Mouse (Mus musculus) layer of hippocampus, postnatal 10 days (tissue): ENCODE data around the gene Mlst8. TPM values are rescaled to one million over a fixed set of nuclear protein-coding genes. Genes with fewer than 3 reads are reported as not detected.
"Not testable (repeated sequence)": the region's sequence is repeated elsewhere in the genome, so short reads cannot be mapped to it uniquely, and the experiment has no call there.

Experiments
- DNase-seq, 2 experiments: peaks; one replicate each; pipeline ENCODE4 v3.0.0; 2021; ENCODE audit warnings: low spot score in 2 of 2
- total RNA-seq, 2 experiments: library from RNA; stranded (reverse); gene quantifications; 2 replicates each; pipeline ENCODE4 v1.2.3; 2021

Gene Mlst8
- total RNA-seq, 2 experiments from 2014 or later, result 29.1 to 30.8 TPM

DNA sequence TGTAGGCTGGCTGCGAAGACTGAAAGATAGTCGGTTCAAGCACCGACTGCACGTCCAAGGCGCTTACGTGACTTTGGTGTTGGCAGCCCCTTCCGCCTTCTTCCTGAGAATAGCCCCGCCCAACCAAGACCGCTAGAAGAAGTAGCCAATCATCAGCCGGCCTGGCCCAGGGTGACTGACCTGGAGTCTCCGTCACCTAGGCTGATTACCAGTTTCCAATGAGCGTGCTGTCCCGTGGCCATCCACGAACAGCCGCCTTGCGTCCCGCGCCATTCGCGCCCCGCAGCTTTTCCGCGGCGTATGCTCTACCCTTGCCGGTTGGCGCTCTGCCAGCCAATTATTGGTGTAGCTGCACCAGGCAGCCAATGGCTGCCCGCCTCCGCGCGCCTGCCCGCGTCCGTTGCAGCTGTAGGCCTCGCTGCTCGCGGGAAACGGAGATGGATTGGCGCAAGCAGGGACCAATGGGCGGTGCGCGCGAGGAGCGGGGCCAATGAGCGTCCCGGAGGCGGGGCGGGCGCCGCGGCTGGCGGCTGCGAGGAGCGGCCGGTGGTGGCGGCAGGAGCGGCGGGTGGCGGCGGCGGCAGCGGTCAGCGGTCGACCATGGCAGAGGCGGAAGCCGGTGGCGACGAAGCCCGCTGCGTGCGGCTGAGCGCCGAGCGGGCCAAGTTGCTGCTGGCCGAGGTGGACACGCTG is 8.8 kb downstream of the Mlst8 start, which contains the start of the genes E4f1 and Pgp:
E4f1 (minus strand) TSS at position 404 of the 693 bp plus-strand sequence.
Pgp (plus strand) TSS at position 483 of the 693 bp plus-strand sequence.
- peak; percentile 98 to 99 for DNase-seq

GRCm38 (mm10) chr17:24469336-24469909 is 9.5 kb downstream of the Mlst8 start:
- no peak for DNase-seq

DNA sequence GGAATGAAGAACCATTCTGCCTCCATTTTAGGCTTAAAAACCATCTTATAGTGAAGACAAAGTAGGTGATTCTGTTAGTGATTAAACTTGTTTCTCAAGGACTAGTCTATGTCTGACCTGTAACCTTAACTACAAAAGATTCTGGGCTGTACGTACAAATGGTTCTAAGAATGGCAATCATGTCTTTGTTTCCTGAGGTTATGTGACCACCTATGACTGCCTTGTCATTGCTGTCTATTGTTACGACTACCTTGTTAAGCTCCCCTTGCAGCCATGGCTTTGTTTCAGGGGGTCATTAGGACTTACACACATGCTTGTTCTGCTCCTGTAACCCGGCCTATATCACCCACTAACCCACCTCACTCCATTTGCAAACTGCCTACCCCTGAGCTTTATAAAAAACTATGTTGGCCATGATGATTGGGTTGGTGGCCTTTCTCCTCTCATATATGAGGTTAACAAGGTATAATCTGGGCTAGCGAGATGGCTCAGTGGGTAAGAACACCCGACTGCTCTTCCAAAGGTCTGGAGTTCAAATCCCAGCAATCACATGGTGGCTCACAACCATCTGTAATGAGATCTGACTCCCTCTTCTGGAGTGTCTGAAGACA is 10.1 kb downstream of the Mlst8 start:
- no peak for DNase-seq

- no peak for DNase-seq
Observed at GRCm38 (mm10) chr17:24463374-24464133, 15.3 kb downstream of the Mlst8 start.

DNA sequence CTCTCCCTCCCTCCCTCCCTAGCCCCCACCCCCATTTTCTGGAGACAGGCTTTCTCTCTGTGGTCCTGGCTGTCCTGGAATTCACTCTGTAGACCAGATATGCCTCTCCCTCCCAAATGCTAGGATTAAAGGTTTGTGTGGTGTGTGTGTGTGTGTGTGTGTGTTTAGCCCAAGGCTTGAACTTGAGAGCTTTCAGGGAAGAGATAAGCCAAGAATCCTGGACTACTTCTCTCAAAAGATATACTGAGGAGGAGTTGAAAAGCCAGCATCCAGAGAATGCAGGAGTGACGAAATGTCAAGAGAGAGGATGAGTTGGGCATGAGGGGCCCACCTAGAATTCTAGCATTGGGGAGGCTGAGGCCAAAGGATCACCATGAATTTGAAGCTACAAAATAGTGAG is 15.9 kb downstream of the Mlst8 start:
- no peak for DNase-seq

DNA sequence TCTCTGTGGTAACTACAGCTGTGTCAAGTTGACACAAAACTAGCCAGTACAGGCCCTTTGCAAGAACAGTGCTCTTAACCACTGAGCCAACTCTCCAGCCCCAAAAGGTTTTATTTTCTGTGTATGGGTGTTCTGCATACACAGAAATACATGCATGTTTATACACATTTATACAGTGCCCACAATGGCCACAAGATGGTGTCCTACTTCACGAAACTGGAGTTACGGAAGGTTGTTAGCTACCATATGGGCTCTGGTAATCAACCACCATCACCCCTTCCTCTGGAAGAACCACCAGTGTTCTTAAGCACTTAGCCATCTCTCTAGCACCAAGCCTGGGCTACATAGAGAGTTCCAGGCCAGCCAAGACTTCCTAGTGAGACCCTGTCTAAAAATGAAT is 17.3 kb downstream of the Mlst8 start:
- no peak for DNase-seq

DNA sequence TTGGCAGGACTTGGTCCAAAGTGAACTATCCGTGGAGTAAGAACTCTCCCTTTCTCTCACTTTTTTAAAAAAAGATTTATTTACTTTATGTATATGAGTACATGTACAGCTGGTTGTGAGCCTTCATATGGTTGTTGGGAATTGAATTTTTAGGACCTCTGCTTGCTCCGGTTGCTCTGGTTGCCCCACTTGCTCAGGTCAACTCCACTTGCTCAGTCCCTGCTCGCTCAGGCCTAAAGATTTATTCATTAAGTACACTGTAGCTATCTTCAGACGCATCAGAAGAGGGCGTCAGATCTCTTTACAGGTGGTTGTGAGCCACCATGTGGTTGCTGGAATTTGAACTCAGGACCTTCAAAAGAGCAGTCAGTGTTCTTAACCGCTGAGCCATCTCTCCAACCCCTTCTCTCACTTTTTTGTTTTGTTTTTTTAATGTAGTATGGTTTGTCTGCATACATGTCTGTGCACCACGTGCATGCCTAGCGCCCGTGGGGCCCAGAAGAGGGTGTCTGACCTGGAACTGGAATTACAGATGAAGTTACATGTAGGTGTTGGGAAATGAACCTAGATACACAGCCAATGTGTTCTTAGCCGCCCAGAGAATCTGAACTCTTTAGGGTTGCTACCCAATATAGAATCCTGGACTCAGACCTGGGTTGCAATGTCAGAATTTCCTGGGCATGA is 23.2 kb downstream of the Mlst8 start:
- not testable (repeated sequence) for DNase-seq

- DNase-seq, result peak; percentile 98 to 99
Observed at GRCm38 (mm10) chr17:24454756-24455522, 23.9 kb downstream of the Mlst8 start.

GRCm38 (mm10) chr17:24454218-24454755 is 24.6 kb downstream of the Mlst8 start:
- DNase-seq, result no peak

DNA sequence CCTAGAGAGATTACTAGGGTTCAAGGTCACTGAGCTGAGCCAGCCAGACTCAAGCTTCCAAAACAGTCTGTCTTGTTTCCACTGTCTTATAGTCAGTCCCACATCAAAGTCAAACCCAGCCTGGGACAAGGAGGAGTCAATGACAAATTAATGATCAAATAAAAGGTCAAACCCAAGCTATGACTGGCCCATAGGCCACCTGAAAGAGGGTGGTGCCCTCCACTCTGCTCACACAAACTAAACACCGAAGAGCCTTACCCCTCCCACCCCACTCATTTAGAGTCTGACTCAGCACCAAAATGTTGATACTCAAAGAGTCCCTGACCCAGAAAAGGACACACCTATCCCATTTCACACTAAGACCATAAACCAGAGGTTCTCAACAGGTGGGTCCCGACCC is 25.5 kb downstream of the Mlst8 start:
- DNase-seq, result no peak

- DNase-seq, result no peak
Observed at GRCm38 (mm10) chr17:24451220-24451619, 27.7 kb downstream of the Mlst8 start.

DNA sequence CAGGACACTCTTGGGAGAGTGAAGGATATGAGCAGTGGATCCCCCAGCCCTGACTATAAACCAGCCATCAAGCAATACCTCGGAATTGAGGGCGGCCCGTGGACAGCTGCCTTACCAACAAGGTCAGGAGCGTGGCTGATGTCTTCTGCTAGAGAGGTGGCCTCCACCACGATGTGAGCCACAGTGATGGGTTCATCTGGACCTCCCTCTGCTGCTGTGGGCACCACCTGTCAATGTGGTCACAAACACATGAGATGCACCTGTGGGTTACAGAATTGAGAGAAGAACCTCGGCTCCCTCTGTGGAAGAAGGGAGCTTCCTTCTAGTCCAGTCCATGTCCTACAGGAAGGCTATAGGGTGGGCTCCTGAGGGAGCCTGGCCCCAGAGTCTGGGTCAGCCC is 29.4 kb downstream of the Mlst8 start:
- DNase-seq, result no peak

- no peak for DNase-seq
Observed at GRCm38 (mm10) chr17:24446590-24446989, 32.3 kb downstream of the Mlst8 start.

DNA sequence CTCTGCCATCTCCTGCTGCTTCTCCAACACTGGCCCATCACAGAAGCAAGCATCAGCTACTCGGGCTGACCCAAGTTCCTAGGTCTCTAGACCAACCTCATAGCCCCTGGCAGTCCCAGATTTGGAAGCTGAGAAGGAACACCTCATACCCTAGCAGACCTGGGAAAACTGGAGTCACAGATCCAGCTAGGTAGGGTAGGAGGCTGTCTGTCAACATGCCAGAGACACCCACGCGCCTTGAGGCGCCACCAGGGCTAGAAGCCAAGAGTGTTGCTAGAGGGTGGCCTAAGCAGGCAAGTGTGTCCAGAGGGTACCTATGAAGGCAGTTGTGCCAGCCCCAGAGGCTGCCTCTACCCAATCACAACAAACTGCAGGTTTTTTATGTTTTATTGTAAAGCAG is 35.5 kb downstream of the Mlst8 start:
- peak in 1 of 2 experiments; percentile 34 for DNase-seq

- DNase-seq, result peak in 1 of 2 experiments; percentile 27
Observed at GRCm38 (mm10) chr17:24442632-24443155, 36.2 kb downstream of the Mlst8 start, which contains the start of gene Dnase1l2. Gene Dnase1l2, minus strand, starts transcription at chr17:24443105.

DNA sequence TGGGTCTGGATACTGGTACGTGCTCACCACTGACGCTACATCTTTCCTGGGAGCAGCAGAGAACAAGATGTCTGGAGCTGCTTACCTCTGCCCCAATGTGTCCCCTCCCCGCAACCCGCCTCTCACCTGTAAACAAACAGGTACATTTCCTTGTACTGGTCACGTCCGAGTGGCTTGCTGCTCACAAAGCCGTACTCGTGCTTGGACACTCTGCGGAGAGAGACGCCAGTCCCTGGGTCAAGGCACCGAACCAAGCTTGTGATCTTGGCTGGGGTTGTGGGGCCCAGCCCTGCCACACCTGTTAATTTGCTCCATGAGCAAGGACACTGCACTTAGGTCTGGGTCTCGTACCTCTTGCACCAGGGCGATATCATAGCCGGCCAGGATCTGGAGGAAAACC is 36.8 kb downstream of the Mlst8 start:
- no peak for DNase-seq

GRCm38 (mm10) chr17:24441148-24441547 is 37.7 kb downstream of the Mlst8 start:
- no peak for DNase-seq

DNA sequence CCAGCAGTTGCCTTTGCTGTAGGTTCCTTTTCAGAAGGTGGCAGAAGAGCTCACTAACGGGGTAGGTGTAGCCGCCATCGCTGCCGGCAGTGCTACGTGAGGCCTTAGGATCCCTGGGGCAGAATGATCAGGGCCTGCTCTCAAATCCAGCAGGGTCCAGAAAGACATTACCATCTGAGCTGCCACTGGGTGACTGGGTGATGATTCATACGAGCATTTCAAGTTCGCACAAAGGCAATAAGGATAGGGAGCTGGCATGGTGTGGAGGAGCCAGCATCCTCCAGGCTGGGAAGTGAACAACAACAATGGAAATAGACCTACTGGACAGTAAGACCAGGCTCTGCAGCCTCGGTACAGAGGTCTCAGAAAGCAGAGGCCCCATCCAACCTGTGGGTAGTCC is 38.5 kb downstream of the Mlst8 start:
- no peak for DNase-seq

- DNase-seq, result peak in 1 of 2 experiments; percentile 32
Observed at GRCm38 (mm10) chr17:24437016-24437415, 41.9 kb downstream of the Mlst8 start.
